Mouse (Mus musculus) G1E (cell line): Measurements from ENCODE around the gene Ctc1. TPM values are rescaled to one million over a fixed set of nuclear protein-coding genes. Genes with fewer than 3 reads are reported as not detected.

Source experiments
- ATAC-seq: 2 replicates; pipeline ENCODE4 v1.8.0; 2016; ENCODE audit warnings: mild to moderate bottlenecking; ENCODE audit not compliant: insufficient number of reproducible peaks, poor library complexity, low FRiP score, severe bottlenecking; ENCODE audit errors: extremely low read depth
- DNase-seq: peaks from one replicate; pipeline ENCODE4 v3.0.0; 2012; ENCODE audit warnings: low spot score
- H3K27me3 ChIP-seq: 2 replicates; pipeline ENCODE4 v1.6.1; 2012; ENCODE audit warnings: mild to moderate bottlenecking, low read length, inconsistent platforms; ENCODE audit not compliant: insufficient read depth
- H3K36me3 ChIP-seq: replicated peaks from 2 replicates; pipeline ENCODE3; 2012; ENCODE audit warnings: mild to moderate bottlenecking, inconsistent platforms
- H3K4me1 ChIP-seq: 2 replicates; pipeline ENCODE4 v1.6.1; 2012; ENCODE audit warnings: low read depth, low read length, inconsistent platforms, mixed read lengths; ENCODE audit not compliant: insufficient read depth
- H3K4me3 ChIP-seq: 2 replicates; pipeline ENCODE4 v1.5.1; 2012; ENCODE audit warnings: low read depth, mild to moderate bottlenecking, inconsistent platforms, low read length, moderate library complexity, mixed read lengths
- H3K9me3 ChIP-seq: replicated peaks from 2 replicates; pipeline ENCODE4 v1.6.1; 2012; ENCODE audit warnings: inconsistent platforms
- CTCF ChIP-seq: IDR thresholded peaks from 2 replicates; pipeline ENCODE4 v1.5.1; 2012; ENCODE audit warnings: low read depth, low read length, inconsistent platforms, mixed read lengths
- GATA1 ChIP-seq: IDR thresholded peaks from 2 replicates; pipeline ENCODE4 v1.6.1; 2012; ENCODE audit warnings: borderline replicate concordance, low read length, inconsistent platforms, mixed read lengths
- GATA2 ChIP-seq: IDR thresholded peaks from 2 replicates; pipeline ENCODE4 v1.6.1; 2012; ENCODE audit warnings: low read depth, low read length, inconsistent platforms, borderline replicate concordance
- POLR2AphosphoS5 ChIP-seq: IDR thresholded peaks from 2 replicates; pipeline ENCODE4 v1.6.1; 2012; ENCODE audit warnings: low read depth, low read length, inconsistent platforms; ENCODE audit not compliant: insufficient replicate concordance
- TAL1 ChIP-seq: conservative IDR thresholded peaks from 2 replicates; pipeline ENCODE4 v1.6.1; 2012; ENCODE audit warnings: low read depth, low read length, inconsistent platforms, mixed read lengths
- polyA plus RNA-seq: library from polyadenylated mRNA; stranded (reverse); fragments of >175 nt; gene quantifications from 2 replicates; pipeline ENCODE4 v1.2.3, GENCODE M21; 2012
- total RNA-seq, 2 experiments: library from RNA; stranded (forward) in 1 of 2; stranded (reverse) in 1 of 2; fragments of 200-1000 nt in 1 of 2; fragments of >200 nt in 1 of 2; fragmentation: Nextera tagmentation in 1 of 2; gene quantifications; 2 replicates each; pipeline ENCODE4 v1.2.3; 2014 to 2017

Gene Ctc1
- total and polyA plus RNA-seq, 3 experiments: 19.9 to 104 (median 96.5) TPM

DNA sequence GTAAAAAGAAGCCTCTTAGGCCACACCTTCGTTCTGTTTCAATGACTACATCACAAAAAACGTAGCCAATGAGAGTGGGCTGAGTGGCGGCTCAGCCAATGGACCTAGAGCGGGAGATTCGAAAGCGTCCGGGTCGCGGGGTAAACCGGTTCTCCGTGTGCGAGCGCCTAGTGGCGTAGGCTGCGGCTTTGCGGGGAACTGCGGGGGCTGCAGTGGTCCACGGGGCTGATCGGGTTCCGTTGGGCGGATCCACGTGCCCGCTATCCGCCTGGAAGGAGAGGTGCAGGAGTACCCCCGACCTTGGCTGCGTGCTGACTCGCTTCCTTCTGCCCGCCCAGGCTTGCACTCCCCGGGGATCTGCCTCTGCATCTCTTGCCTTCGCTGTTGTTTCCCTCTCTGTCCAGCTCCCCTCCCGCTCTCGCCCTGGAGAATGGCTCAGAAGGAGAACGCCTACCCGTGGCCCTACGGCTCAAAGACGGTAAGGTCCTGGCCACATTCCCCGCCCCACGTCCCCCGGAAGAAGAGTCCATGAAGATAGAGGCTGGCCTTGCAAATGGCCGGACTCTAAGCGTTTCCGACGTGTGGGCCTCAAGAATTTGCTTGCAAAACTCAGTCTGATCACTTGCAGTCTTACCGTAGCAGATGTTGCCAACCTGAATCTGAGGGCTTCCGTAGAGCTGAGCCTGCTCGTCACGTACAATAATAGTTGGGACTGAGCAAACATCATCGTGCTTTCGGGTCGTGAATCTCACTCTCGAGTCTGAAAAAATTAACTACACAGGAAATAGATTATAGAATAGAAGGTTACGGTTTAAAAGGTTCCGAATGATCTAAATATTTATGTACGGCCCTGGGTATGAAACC lies 30.1 kb downstream of the Ctc1 start, which contains the start of gene Aurkb:
TSS of gene Aurkb (plus strand) at position 117 of the 864 bp plus-strand sequence.
- ATAC-seq (peak; percentile 77), DNase-seq (peak; percentile 85)
- H3K36me3 ChIP-seq: peaks cover 43% of the 10 kb centered on the region
- TF ChIP-seq TAL1 (no peak), GATA1 (no peak), POLR2AphosphoS5 (no peak), GATA2 (no peak)
- peak within 1 kb of the TSS; percentile 99 for H3K4me3 ChIP-seq
- H3K27me3 ChIP-seq: no peaks in the 10 kb centered on the region; the same call in 1 of the 2 replicates
- H3K9me3 ChIP-seq: no peaks in the 10 kb centered on the region
- peaks cover 53% of the 10 kb centered on the region for H3K4me1 ChIP-seq

DNA sequence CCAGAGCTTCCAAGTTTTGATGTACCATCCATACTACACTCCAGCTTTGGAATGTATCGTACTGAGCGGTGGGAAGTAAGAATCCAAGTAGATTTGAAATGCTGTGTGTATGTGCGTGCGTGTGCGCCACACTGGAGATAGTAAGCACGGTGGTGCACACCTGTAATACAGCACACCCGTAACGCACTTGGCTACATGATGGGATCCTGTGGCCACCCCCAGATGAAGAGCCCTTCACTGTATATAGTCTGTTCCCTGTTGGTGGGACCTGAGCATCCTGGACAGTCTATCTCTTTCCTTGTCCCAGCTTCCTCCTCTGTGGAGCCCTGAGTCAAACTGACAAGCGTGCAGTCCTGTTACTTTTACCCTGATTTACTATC lies 30.7 kb downstream of the Ctc1 start:
- peak overlapping the region; percentile 99 for H3K4me3 ChIP-seq
- H3K36me3 ChIP-seq: peaks cover 50% of the 10 kb centered on the region
- H3K4me1 ChIP-seq: peaks cover 53% of the 10 kb centered on the region
- H3K27me3 ChIP-seq: no peaks in the 10 kb centered on the region; the same call in 1 of the 2 replicates
- TF ChIP-seq GATA2: no peak
- no peak for TF ChIP-seq POLR2AphosphoS5
- TF ChIP-seq CTCF: no peak
- no peak for TF ChIP-seq GATA1
- no peak for TF ChIP-seq TAL1
- ATAC-seq: no peak
- DNase-seq: no peak
- H3K9me3 ChIP-seq: no peaks in the 10 kb centered on the region

GRCm38 (mm10) chr11:69047592-69047991 lies 31.9 kb downstream of the Ctc1 start:
- TF ChIP-seq POLR2AphosphoS5 (no peak), GATA2 (no peak), TAL1 (no peak)
- Histone ChIP-seq H3K9me3 (no peaks in the 10 kb centered on the region), H3K4me3 (peak overlapping the region; percentile 99; the same call in 1 of the 2 replicates), H3K27me3 (no peaks in the 10 kb centered on the region; the same call in 1 of the 2 replicates), H3K4me1 (peaks cover 58% of the 10 kb centered on the region), H3K36me3 (peaks cover 61% of the 10 kb centered on the region)
- no peak for ATAC-seq
- DNase-seq: no peak

- H3K4me1 ChIP-seq: peaks cover 63% of the 10 kb centered on the region
- no peak for ATAC-seq
These were observed 32.4 kb downstream of the Ctc1 start for GRCm38 (mm10) chr11:69048151-69048550.

DNA sequence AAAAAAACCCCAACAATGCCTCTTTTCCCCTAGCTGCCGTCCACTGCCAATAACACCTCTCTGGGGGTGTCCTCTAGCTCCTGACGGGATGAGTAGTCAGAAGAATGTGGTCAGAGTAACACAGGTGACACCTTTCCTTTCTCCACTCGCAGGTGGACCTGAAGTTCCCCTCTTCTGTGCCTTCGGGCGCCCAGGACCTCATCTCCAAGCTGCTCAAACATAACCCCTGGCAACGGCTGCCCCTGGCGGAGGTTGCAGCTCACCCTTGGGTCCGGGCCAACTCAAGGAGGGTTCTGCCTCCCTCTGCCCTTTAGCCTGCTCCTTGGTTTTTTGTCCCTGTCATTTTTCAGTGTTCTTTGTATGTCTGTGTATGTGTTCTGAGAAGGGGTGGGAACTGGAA lies 35.0 kb downstream of the Ctc1 start:
- Histone ChIP-seq H3K36me3 (peaks cover 82% of the 10 kb centered on the region), H3K9me3 (no peaks in the 10 kb centered on the region), H3K4me1 (peaks cover 51% of the 10 kb centered on the region), H3K4me3 (no peak overlapping the region), H3K27me3 (no peaks in the 10 kb centered on the region; the same call in 1 of the 2 replicates)
- no peak for TF ChIP-seq TAL1
- no peak for TF ChIP-seq GATA1
- no peak for TF ChIP-seq POLR2AphosphoS5
- TF ChIP-seq GATA2: no peak
- TF ChIP-seq CTCF: no peak
- DNase-seq (no peak), ATAC-seq (no peak)

More at GRCm38 (mm10) chr11:69048151-69048550, 32.4 kb downstream of the Ctc1 start:
- no peaks in the 10 kb centered on the region; the same call in 1 of the 2 replicates for H3K27me3 ChIP-seq
- TF ChIP-seq CTCF: no peak
- TF ChIP-seq GATA1: no peak
- no peak for DNase-seq
- peaks cover 66% of the 10 kb centered on the region for H3K36me3 ChIP-seq
- H3K4me3 ChIP-seq: peak overlapping the region; percentile 99; the same call in 1 of the 2 replicates
- no peaks in the 10 kb centered on the region for H3K9me3 ChIP-seq

DNA sequence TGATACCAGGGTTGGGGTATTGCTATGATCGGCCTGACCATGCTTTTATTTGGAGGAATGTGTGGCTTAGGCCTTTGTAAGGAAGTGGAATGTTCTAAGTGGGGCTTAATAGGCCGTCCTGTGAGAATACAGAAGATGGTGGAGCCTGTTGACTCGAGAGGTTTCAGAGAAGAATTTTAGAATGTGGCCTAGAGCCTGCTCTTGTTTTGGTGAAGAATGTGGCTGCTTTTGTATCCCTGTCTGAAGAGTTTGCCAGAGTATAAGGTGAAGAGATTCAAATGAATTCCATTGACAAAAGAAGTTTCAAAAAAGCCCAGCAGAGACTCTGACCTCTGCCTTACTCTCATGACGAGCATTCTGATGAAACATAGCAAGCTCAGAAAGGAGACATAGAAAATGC lies 36.1 kb downstream of the Ctc1 start:
- Histone ChIP-seq H3K4me3 (no peak overlapping the region), H3K36me3 (peaks cover 78% of the 10 kb centered on the region), H3K9me3 (no peaks in the 10 kb centered on the region), H3K27me3 (no peaks in the 10 kb centered on the region; the same call in 1 of the 2 replicates), H3K4me1 (peaks cover 47% of the 10 kb centered on the region)
- DNase-seq (no peak), ATAC-seq (no peak)
- TF ChIP-seq TAL1 (no peak), CTCF (no peak), GATA1 (no peak)
